Mouse (Mus musculus) heart, adult 2 months (tissue): ENCODE data around the gene Klhl40. TPM values are rescaled to one million over a fixed set of nuclear protein-coding genes. Genes with fewer than 3 reads are reported as not detected.
A peak's percentile ranks its signal among the peaks of the same experiment; 100 is the strongest.

Experiments used
- DNase-seq, 2 experiments: peaks; one replicate each; pipeline ENCODE4 v3.0.0; 2021
- H3K27ac ChIP-seq: fragments of 200-600 bp; 2 replicates; pipeline ENCODE4 v1.8.1; 2022
- H3K27me3 ChIP-seq: fragments of 200-500 bp; 2 replicates; pipeline ENCODE4 v1.6.1; 2012; ENCODE audit warnings: mild to moderate bottlenecking, low read length, inconsistent platforms, mixed read lengths; ENCODE audit not compliant: control insufficient read depth, insufficient read depth
- H3K36me3 ChIP-seq: fragments of 200-500 bp; 2 replicates; pipeline ENCODE4 v1.6.1; 2012; ENCODE audit warnings: low read length, inconsistent platforms; ENCODE audit not compliant: control insufficient read depth, insufficient read depth
- H3K4me1 ChIP-seq: fragments of 200-500 bp; 2 replicates; pipeline ENCODE4 v1.6.1; 2011; ENCODE audit warnings: low read length; ENCODE audit not compliant: control insufficient read depth, insufficient read depth
- H3K4me3 ChIP-seq: fragments of 200-600 bp; 2 replicates; pipeline ENCODE4 v1.8.1; 2022
- H3K79me2 ChIP-seq: fragments of 200-500 bp; replicated peaks from 2 replicates; pipeline ENCODE4 v1.6.1; 2012; ENCODE audit warnings: mild to moderate bottlenecking, inconsistent platforms, low read length, moderate library complexity, mixed read lengths; ENCODE audit not compliant: control insufficient read depth, insufficient read depth
- H3K9ac ChIP-seq: fragments of 200-500 bp; 2 replicates; pipeline ENCODE4 v1.6.1; 2012; ENCODE audit warnings: low read depth, mild to moderate bottlenecking, control low read depth, inconsistent platforms, low read length, mixed read lengths
- CTCF ChIP-seq: fragments of 200-600 bp; IDR thresholded peaks from 2 replicates; pipeline ENCODE4 v1.8.1; 2022; ENCODE audit warnings: antibody characterized with exemption, mild to moderate bottlenecking, moderate library complexity
- EP300 ChIP-seq: fragments of 200-500 bp; IDR thresholded peaks from 2 replicates; pipeline ENCODE4 v1.6.1; 2011; ENCODE audit warnings: low read depth, low read length, control low read depth; ENCODE audit not compliant: insufficient read depth
- POLR2A ChIP-seq: fragments of 200-500 bp; IDR thresholded peaks from 2 replicates; pipeline ENCODE4 v1.6.1; 2011; ENCODE audit warnings: mild to moderate bottlenecking, low read depth, low read length, control low read depth; ENCODE audit not compliant: insufficient read depth
- WGBS: fragments of 180-500 bp; shearing (Covaris S2); methylation state at CpG from one replicate; pipeline ENCODE4 v1.1.7; 2018; 5-methylcytosine and 5-hydroxymethylcytosine counted together
- intact Hi-C: fragments of 180-260 bp; cut with DNase I; formaldehyde crosslinking; loops from one replicate; pipeline ENCODE4 v1.15.1; 2025
- polyA plus RNA-seq: library from polyadenylated mRNA; depleted of rRNA; stranded (reverse); fragments of >200 nt; gene quantifications from 2 replicates; pipeline ENCODE4 v1.2.3, GENCODE M21; 2012
- total RNA-seq, 2 experiments: library from RNA; stranded (reverse); gene quantifications; 2 replicates each; pipeline ENCODE4 v1.2.3; 2021

Gene Klhl40
- total and polyA plus RNA-seq, 3 experiments, result 12.3 to 17.4 (median 13.1) TPM

DNA sequence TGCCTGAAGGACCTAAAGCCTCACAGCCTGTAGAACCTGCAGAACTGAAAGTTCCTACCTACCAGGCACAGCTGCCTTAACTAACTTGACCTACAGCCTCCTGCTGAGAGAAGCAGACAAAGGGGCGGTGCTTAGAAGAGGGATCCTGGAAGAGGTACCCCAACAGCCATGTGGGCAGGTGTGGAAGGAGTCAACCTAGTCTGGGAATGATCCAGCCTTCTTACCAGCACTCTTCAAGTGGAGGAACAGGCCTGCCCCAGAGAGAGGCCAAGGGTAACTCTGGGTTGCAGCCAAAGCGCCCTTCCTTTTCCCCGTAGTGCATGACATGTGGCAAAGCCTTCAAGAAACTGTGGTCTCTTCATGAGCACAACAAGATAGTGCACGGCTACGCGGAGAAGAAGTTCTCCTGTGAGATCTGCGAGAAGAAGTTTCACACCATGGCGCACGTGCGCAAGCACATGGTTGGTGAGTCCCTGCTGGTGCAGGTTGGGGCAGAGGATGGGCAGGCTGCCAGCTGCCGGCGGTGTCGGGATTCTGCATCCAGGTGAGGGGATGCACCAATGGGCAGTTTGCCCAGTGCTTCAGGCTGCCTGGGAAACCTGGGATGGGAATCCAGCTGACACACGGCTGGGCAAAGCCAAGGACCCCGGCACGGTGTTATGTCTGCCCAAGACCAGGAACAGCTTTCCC lies 12.1 kb upstream of the Klhl40 start:
- H3K9ac ChIP-seq, result no peak overlapping the region
- WGBS, result 80% methylated on average over 16 of the region's 16 CpGs
- no peak overlapping the region for H3K27ac ChIP-seq
- no peaks in the 10 kb centered on the region for H3K79me2 ChIP-seq
- peaks cover 2% of the 10 kb centered on the region for H3K4me1 ChIP-seq
- H3K4me3 ChIP-seq, result no peak overlapping the region
- no peaks in the 10 kb centered on the region for H3K36me3 ChIP-seq
- TF ChIP-seq POLR2A (no peak), EP300 (no peak), CTCF (no peak)
- H3K27me3 ChIP-seq, result no peaks in the 10 kb centered on the region
- intact Hi-C loops, result no loop called here
- peak in 1 of 2 experiments; percentile 17 for DNase-seq

GRCm38 (mm10) chr9:121772412-121772811 lies 5.0 kb upstream of the Klhl40 start:
- Histone ChIP-seq H3K27ac (peak overlapping the region; percentile 20; the same call in 1 of the 2 replicates), H3K36me3 (no peaks in the 10 kb centered on the region; the same call in 1 of the 2 replicates), H3K79me2 (no peaks in the 10 kb centered on the region), H3K4me1 (peaks cover 4% of the 10 kb centered on the region), H3K4me3 (no peak overlapping the region), H3K27me3 (no peaks in the 10 kb centered on the region), H3K9ac (no peak overlapping the region)
- intact Hi-C loops, result no loop called here
- no peak for DNase-seq
- WGBS, result 40% methylated on average over 5 of the region's 5 CpGs
- no peak for TF ChIP-seq CTCF
- no peak for TF ChIP-seq POLR2A
- no peak for TF ChIP-seq EP300

DNA sequence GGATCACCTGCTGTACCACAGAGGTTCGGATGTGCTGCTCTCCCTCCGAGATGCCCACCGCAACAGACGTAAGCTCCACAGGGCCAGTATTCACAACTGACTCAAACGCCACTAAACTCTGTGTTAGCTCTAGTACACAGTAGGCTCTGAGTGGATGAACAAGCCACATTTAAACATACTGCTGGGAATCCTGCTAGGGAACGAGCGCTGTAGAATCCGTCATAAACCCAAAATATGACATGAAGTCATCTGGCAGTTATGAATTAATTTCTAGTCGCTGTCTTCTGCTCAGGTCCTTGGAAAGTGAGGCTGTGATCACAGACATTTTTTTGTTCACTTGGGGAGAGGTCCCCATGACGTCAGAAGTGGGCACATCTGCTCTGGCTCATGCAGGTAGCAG lies 1.5 kb upstream of the Klhl40 start:
- DNase-seq, result no peak
- Histone ChIP-seq H3K36me3 (no peaks in the 10 kb centered on the region; the same call in 1 of the 2 replicates), H3K9ac (no peak overlapping the region; the same call in 1 of the 2 replicates), H3K4me3 (no peak overlapping the region), H3K79me2 (no peaks in the 10 kb centered on the region), H3K27me3 (no peaks in the 10 kb centered on the region), H3K27ac (peak overlapping the region; percentile 86), H3K4me1 (peaks cover 4% of the 10 kb centered on the region)
- intact Hi-C loops, result loop anchor here (2.0 to 5.0 kb wide), 2 partner anchors 15 to 46 kb away; no protein-coding TSS in a partner anchor
- no peak for TF ChIP-seq CTCF
- TF ChIP-seq POLR2A, result no peak
- TF ChIP-seq EP300, result no peak
- 61% methylated on average over 10 of the region's 10 CpGs for WGBS

GRCm38 (mm10) chr9:121776511-121776910 lies 896 bp upstream of the Klhl40 start:
- H3K27me3 ChIP-seq, result no peaks in the 10 kb centered on the region
- no peak; the same call in 1 of the 2 replicates for TF ChIP-seq POLR2A
- no peak for TF ChIP-seq CTCF
- WGBS, result 48% methylated on average over 7 of the region's 7 CpGs

DNA sequence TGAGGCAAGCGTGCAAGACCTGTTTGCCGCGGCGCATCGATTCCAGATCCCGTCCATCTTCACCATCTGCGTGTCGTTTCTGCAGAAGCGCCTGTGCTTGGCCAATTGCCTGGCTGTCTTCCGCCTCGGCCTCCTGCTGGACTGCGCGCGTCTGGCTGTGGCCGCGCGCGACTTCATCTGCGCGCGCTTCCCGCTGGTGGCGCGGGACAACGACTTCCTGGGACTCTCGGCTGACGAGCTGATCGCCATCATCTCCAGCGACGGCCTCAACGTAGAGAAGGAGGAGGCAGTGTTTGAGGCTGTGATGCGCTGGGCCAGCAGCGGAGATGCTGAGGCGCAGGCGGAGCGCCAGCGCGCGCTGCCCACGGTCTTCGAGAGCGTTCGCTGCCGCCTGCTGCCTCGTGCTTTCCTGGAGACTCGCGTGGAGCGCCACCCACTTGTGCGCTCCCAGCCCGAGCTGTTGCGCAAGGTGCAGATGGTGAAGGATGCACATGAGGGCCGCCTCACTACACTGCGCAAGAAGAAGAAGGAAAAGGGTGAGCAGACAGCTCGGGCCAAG lies 738 bp downstream of the Klhl40 start:
- Histone ChIP-seq H3K36me3 (no peaks in the 10 kb centered on the region; the same call in 1 of the 2 replicates), H3K9ac (peak overlapping the region; percentile 43), H3K4me3 (peak overlapping the region; percentile 4), H3K27me3 (no peaks in the 10 kb centered on the region), H3K4me1 (peaks cover 4% of the 10 kb centered on the region), H3K27ac (no peak overlapping the region; the same call in 1 of the 2 replicates), H3K79me2 (no peaks in the 10 kb centered on the region)
- peak in 1 of 2 experiments; percentile 38 for DNase-seq
- TF ChIP-seq CTCF (peak; percentile 29), EP300 (no peak)
- 12% methylated on average over 54 of the region's 54 CpGs for WGBS
- intact Hi-C loops, result loop anchor here (5.0 kb wide), 1 partner anchor 44 kb away; no protein-coding TSS in a partner anchor

More at GRCm38 (mm10) chr9:121776511-121776910, 896 bp upstream of the Klhl40 start:
- Histone ChIP-seq H3K4me3 (no peak overlapping the region), H3K27ac (peak overlapping the region; percentile 86), H3K4me1 (peaks cover 4% of the 10 kb centered on the region), H3K36me3 (no peaks in the 10 kb centered on the region; the same call in 1 of the 2 replicates), H3K79me2 (no peaks in the 10 kb centered on the region), H3K9ac (peak overlapping the region; percentile 62)
- intact Hi-C loops, result loop anchor here (2.0 to 5.0 kb wide), 2 partner anchors 14 to 46 kb away; no protein-coding TSS in a partner anchor
- peak in 1 of 2 experiments; percentile 50 for DNase-seq

- intact Hi-C loops, result no loop called here
- Histone ChIP-seq H3K4me1 (no peaks in the 10 kb centered on the region), H3K4me3 (no peak overlapping the region), H3K27ac (no peak overlapping the region), H3K27me3 (no peaks in the 10 kb centered on the region), H3K36me3 (no peaks in the 10 kb centered on the region), H3K79me2 (no peaks in the 10 kb centered on the region), H3K9ac (no peak overlapping the region)
- no peak for TF ChIP-seq POLR2A
- TF ChIP-seq EP300, result no peak
- TF ChIP-seq CTCF, result no peak
- no peak for DNase-seq
- 68% methylated on average over 12 of the region's 12 CpGs for WGBS
Observed at GRCm38 (mm10) chr9:121784801-121785200, 7.4 kb downstream of the Klhl40 start.
